Mouse (Mus musculus) neural tube, embryonic 12.5 days (tissue): ENCODE data around the gene Plekhm3. TPM values are rescaled to one million over a fixed set of nuclear protein-coding genes. Genes with fewer than 3 reads are reported as not detected.

ENCODE experiments used
- ATAC-seq: fragments of 200-750 bp; cut with Nextera tagmentation; 2 replicates; pipeline ENCODE4 v1.8.0; 2017; ENCODE audit warnings: low read depth, mild to moderate bottlenecking, moderate TSS enrichment, moderate library complexity; ENCODE audit not compliant: low FRiP score
- H3K27ac ChIP-seq: fragments of 300-500 bp; sonication (generic); 2 replicates; pipeline ENCODE4 v1.5.1; 2016
- H3K27me3 ChIP-seq: fragments of 300-500 bp; sonication (generic); replicated peaks from 2 replicates; pipeline ENCODE4 v1.6.1; 2016; ENCODE audit warnings: mild to moderate bottlenecking
- H3K36me3 ChIP-seq: fragments of 300-500 bp; sonication (generic); 2 replicates; pipeline ENCODE4 v1.6.1; 2016; ENCODE audit warnings: mild to moderate bottlenecking
- H3K4me1 ChIP-seq: fragments of 300-500 bp; sonication (generic); 2 replicates; pipeline ENCODE4 v1.6.1; 2016
- H3K4me2 ChIP-seq: fragments of 300-500 bp; sonication (generic); replicated peaks from 2 replicates; pipeline ENCODE4 v1.6.1; 2016; ENCODE audit warnings: mild to moderate bottlenecking
- H3K4me3 ChIP-seq: fragments of 300-500 bp; sonication (generic); 2 replicates; pipeline ENCODE4 v1.5.1; 2016
- H3K9ac ChIP-seq: fragments of 300-500 bp; sonication (generic); 2 replicates; pipeline ENCODE4 v1.6.1; 2016; ENCODE audit warnings: mild to moderate bottlenecking
- H3K9me3 ChIP-seq: fragments of 300-500 bp; sonication (generic); 2 replicates; pipeline ENCODE4 v1.6.1; 2016; ENCODE audit warnings: mild to moderate bottlenecking
- WGBS: fragments of 180-500 bp; shearing (Covaris S2); methylation state at CpG from one replicate; pipeline ENCODE4 v1.1.7; 2016; 5-methylcytosine and 5-hydroxymethylcytosine counted together
- polyA plus RNA-seq: library from polyadenylated mRNA; unstranded; fragments of >200 nt; fragmentation: Nextera tagmentation; extraction: Ambion mirVana; gene quantifications from 2 replicates; pipeline ENCODE4 v1.2.1, GENCODE M21; 2016

Plekhm3 gene
- polyA plus RNA-seq, 1 experiment from 2014 or later: 13.2 TPM

DNA sequence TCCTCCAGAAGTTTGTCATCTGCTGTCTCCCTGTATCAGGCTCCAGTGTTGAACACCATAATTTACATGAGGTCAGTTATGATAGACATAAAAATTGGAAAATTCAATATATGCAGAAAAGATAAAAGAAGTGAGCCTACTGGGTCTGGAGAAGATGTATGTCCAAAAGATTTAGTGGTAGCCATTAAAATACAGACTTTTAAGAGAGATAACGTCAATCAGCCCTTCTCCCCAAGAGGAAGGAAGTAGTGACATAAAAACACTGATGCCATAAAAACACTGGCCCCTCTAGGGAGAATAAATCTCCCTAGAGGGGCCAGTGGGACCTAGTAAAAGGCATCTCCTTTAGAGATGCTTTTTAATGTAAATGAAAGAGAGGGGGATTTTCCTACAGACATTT is 90.5 kb downstream of the Plekhm3 start:
- 23% methylated on average over 1 of the region's 1 CpGs for WGBS
- Histone ChIP-seq H3K36me3 (no peaks in the 10 kb centered on the region), H3K9me3 (no peaks in the 10 kb centered on the region), H3K27me3 (no peaks in the 10 kb centered on the region), H3K4me1 (no peaks in the 10 kb centered on the region), H3K4me2 (no peak overlapping the region), H3K4me3 (no peak overlapping the region), H3K9ac (no peak overlapping the region), H3K27ac (no peak overlapping the region)
- no peak for ATAC-seq

DNA sequence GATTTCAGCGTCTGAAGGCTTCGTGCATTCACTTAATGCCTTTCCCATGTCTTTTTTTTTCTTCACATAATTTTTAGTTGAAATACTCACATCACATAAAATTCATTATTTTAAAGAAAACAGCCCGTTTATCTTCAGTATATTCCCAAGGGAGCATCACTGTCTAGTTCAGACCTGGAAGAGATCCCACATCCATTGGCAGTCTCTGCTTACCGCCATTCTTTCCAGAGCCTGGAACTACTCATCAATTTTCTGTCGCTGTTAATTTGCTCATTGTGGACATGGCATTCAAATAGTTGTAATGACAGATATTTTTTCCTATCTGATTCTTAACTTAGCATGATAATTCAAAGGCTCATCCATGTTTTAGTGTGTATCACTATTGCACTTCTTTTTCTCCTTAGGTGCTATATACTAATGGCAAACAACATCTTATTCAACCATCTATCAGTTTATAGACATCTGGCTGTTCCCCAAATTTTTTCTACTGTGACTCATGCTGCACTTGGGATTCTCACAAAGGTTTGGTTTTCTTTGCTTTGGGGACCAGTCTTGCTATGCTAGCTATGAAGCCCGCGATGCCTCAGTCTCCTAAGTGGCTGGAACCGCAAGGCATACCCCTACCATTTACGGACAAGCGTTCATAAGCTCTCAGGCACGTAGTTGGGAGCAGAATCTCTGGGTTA is 96.2 kb downstream of the Plekhm3 start:
- WGBS: 95% methylated on average over 11 of the region's 11 CpGs
- Histone ChIP-seq H3K9me3 (no peaks in the 10 kb centered on the region), H3K4me2 (no peak overlapping the region), H3K27me3 (no peaks in the 10 kb centered on the region), H3K27ac (no peak overlapping the region), H3K36me3 (no peaks in the 10 kb centered on the region), H3K9ac (no peak overlapping the region), H3K4me3 (no peak overlapping the region), H3K4me1 (no peaks in the 10 kb centered on the region)
- no peak for ATAC-seq

DNA sequence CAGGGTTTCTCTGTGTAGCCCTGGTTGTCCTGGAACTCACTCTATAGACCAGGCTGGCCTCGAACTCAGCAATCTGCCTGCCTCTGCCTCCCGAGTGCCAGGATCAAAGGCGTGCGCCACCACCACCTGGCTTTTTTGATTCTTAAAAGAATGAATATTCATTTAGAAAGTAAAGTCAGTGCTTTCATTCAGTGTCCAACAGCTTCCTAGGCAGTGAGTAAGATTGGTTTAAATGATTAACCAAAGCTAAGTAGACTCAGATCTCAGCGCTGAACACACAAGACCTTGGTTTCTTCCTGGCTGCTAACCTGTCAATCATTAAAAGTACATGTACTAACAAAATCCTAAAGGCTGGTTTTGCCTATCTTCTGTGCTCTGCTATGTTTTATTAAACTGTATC is 96.8 kb downstream of the Plekhm3 start:
- Histone ChIP-seq H3K9me3 (no peaks in the 10 kb centered on the region), H3K4me3 (no peak overlapping the region), H3K4me1 (no peaks in the 10 kb centered on the region), H3K27me3 (no peaks in the 10 kb centered on the region), H3K36me3 (no peaks in the 10 kb centered on the region), H3K9ac (no peak overlapping the region), H3K4me2 (no peak overlapping the region), H3K27ac (no peak overlapping the region)
- 90% methylated on average over 5 of the region's 5 CpGs for WGBS
- no peak for ATAC-seq

- no peak overlapping the region for H3K27ac ChIP-seq
- no peak for ATAC-seq
- no peak overlapping the region for H3K4me3 ChIP-seq
These were observed 101.8 kb downstream of the Plekhm3 start for GRCm38 (mm10) chr1:64854835-64855234.

GRCm38 (mm10) chr1:64853738-64854730 is 102.6 kb downstream of the Plekhm3 start:
- Histone ChIP-seq H3K9me3 (no peaks in the 10 kb centered on the region), H3K27me3 (no peaks in the 10 kb centered on the region), H3K4me2 (no peak overlapping the region), H3K9ac (no peak overlapping the region), H3K4me3 (no peak overlapping the region), H3K4me1 (peaks cover 16% of the 10 kb centered on the region; the same call in 1 of the 2 replicates), H3K36me3 (no peaks in the 10 kb centered on the region), H3K27ac (no peak overlapping the region)
- WGBS: 29% methylated on average over 5 of the region's 5 CpGs
- ATAC-seq: peak; percentile 77

More at GRCm38 (mm10) chr1:64854835-64855234, 101.8 kb downstream of the Plekhm3 start:
- Histone ChIP-seq H3K4me1 (peaks cover 12% of the 10 kb centered on the region; the same call in 1 of the 2 replicates), H3K27me3 (no peaks in the 10 kb centered on the region), H3K9ac (no peak overlapping the region), H3K36me3 (no peaks in the 10 kb centered on the region), H3K4me2 (no peak overlapping the region), H3K9me3 (no peaks in the 10 kb centered on the region)
- 86% methylated on average over 5 of the region's 5 CpGs for WGBS

DNA sequence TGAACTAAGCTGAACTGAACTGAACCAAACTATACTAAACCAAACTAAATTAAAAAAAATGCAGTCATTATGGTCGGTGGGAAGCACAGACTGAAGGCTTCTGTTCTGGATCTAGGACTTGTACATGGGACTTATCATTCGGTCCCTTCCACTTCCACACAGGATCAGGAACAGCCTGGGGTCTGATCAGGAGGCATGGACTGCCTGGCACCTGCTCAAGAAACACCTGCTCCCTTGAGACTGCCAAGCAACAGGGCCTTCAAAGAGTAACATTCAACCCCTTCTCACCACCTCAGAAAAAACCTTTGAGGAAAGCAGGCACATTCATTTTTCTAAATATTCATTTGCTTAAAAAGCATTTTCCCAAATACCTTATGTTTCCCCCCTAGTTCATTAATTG is 103.4 kb downstream of the Plekhm3 start:
- Histone ChIP-seq H3K9ac (no peak overlapping the region), H3K4me2 (no peak overlapping the region), H3K9me3 (no peaks in the 10 kb centered on the region), H3K4me3 (no peak overlapping the region), H3K27ac (no peak overlapping the region), H3K4me1 (peaks cover 21% of the 10 kb centered on the region), H3K27me3 (no peaks in the 10 kb centered on the region), H3K36me3 (no peaks in the 10 kb centered on the region)
- WGBS: 88% methylated on average over 2 of the region's 2 CpGs
- ATAC-seq: no peak

DNA sequence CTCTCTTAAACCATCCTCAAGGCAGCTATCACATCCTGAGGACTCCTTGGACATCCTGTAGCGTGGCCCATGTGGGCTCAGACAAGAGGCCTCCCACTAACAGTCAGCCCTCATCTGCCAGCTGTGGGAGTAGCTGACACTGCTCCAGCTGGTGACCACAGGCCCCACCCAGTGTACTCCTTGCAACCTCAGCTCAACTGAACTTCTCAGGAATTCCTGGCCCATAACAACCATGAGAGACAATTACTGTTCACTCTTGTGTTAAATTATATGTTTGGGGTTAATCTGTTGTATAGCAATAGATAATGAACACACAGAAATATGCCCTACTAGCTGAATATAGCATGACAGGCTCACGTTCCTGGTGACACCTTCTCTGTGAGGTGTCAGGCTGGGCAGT is 104.4 kb downstream of the Plekhm3 start:
- Histone ChIP-seq H3K27me3 (no peaks in the 10 kb centered on the region), H3K9me3 (no peaks in the 10 kb centered on the region), H3K9ac (no peak overlapping the region), H3K27ac (no peak overlapping the region), H3K36me3 (no peaks in the 10 kb centered on the region), H3K4me2 (no peak overlapping the region), H3K4me1 (peaks cover 29% of the 10 kb centered on the region), H3K4me3 (no peak overlapping the region)
- 69% methylated on average over 2 of the region's 2 CpGs for WGBS
- ATAC-seq: no peak

GRCm38 (mm10) chr1:64850345-64850744 is 106.3 kb downstream of the Plekhm3 start:
- peaks cover 29% of the 10 kb centered on the region for H3K4me1 ChIP-seq
- no peak overlapping the region for H3K27ac ChIP-seq
- H3K4me3 ChIP-seq: no peak overlapping the region
- H3K9me3 ChIP-seq: no peaks in the 10 kb centered on the region
- no peak overlapping the region for H3K4me2 ChIP-seq
- ATAC-seq: no peak
- H3K27me3 ChIP-seq: no peaks in the 10 kb centered on the region
- H3K36me3 ChIP-seq: no peaks in the 10 kb centered on the region
- H3K9ac ChIP-seq: no peak overlapping the region
- WGBS: 86% methylated on average over 2 of the region's 2 CpGs

- Histone ChIP-seq H3K4me1 (peaks cover 24% of the 10 kb centered on the region), H3K4me3 (no peak overlapping the region), H3K27me3 (no peaks in the 10 kb centered on the region), H3K36me3 (no peaks in the 10 kb centered on the region), H3K4me2 (no peak overlapping the region), H3K27ac (no peak overlapping the region), H3K9me3 (no peaks in the 10 kb centered on the region), H3K9ac (no peak overlapping the region)
- 51% methylated on average over 1 of the region's 1 CpGs for WGBS
- ATAC-seq: no peak
These were observed 107.6 kb downstream of the Plekhm3 start for GRCm38 (mm10) chr1:64848996-64849395.

GRCm38 (mm10) chr1:64848081-64848480 is 108.5 kb downstream of the Plekhm3 start:
- no peaks in the 10 kb centered on the region for H3K9me3 ChIP-seq
- WGBS: 46% methylated on average over 7 of the region's 7 CpGs
- no peaks in the 10 kb centered on the region for H3K27me3 ChIP-seq
- H3K4me1 ChIP-seq: peaks cover 21% of the 10 kb centered on the region
- no peaks in the 10 kb centered on the region for H3K36me3 ChIP-seq
- H3K4me3 ChIP-seq: no peak overlapping the region
- ATAC-seq: no peak
- H3K9ac ChIP-seq: no peak overlapping the region
- H3K4me2 ChIP-seq: no peak overlapping the region
- H3K27ac ChIP-seq: no peak overlapping the region

GRCm38 (mm10) chr1:64847565-64847964 is 109.1 kb downstream of the Plekhm3 start:
- H3K27me3 ChIP-seq: no peaks in the 10 kb centered on the region
- H3K36me3 ChIP-seq: no peaks in the 10 kb centered on the region
- H3K9me3 ChIP-seq: no peaks in the 10 kb centered on the region
- no peak for ATAC-seq
- H3K4me3 ChIP-seq: no peak overlapping the region
- H3K27ac ChIP-seq: no peak overlapping the region
- H3K4me1 ChIP-seq: peaks cover 21% of the 10 kb centered on the region
- no peak overlapping the region for H3K4me2 ChIP-seq
- no peak overlapping the region for H3K9ac ChIP-seq

GRCm38 (mm10) chr1:64844978-64845377 is 111.6 kb downstream of the Plekhm3 start:
- H3K36me3 ChIP-seq: no peaks in the 10 kb centered on the region
- H3K9me3 ChIP-seq: no peaks in the 10 kb centered on the region
- no peak overlapping the region for H3K4me3 ChIP-seq
- ATAC-seq: no peak
- no peak overlapping the region for H3K4me2 ChIP-seq
- peaks cover 18% of the 10 kb centered on the region for H3K4me1 ChIP-seq
- WGBS: 68% methylated on average over 3 of the region's 3 CpGs
- H3K27ac ChIP-seq: no peak overlapping the region
- no peak overlapping the region for H3K9ac ChIP-seq
- no peaks in the 10 kb centered on the region for H3K27me3 ChIP-seq
